Mouse (Mus musculus): ENCODE measurements around the gene Sv2a. TPM values are rescaled to one million over a fixed set of nuclear protein-coding genes. Genes with fewer than 3 reads are reported as not detected.
"Not testable (repeated sequence)": the region's sequence is repeated elsewhere in the genome, so short reads cannot be mapped to it uniquely, and the experiment has no call there.

The Sv2a gene
- polyA plus RNA-seq, 1 experiment from 2014 or later, result 12.0 TPM

DNA sequence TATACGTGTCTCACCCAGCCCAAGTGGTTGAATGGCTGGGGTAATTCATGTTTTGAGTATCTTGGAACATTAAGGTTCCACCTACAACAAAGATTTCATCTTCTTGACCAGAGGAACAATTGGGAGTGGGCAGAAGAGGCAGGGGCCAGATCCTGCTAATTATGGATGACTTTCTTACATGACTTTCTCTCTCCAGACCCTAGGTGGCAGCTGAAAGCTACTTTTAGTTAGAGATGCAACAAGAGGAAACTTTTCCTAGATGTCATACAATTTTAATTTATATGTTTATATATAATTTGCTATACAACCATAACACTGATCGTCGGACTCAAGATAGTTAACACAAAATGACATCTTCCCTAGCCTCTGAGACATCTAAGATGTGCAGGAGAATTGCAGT, 26.9 kb downstream of the Sv2a start:
- no peak overlapping the region for H3K9ac ChIP-seq (ENCODE audit: low read length)
- WGBS, result 81% methylated on average over 3 of the region's 3 CpGs
- H3K4me1 ChIP-seq (ENCODE audit: control insufficient read depth in 2 of 2, insufficient read depth in 2 of 2, low read length in 2 of 2), result peaks cover 0 to 3% of the 10 kb centered on the region in 2 experiments; a peak in 1 of 4 replicates
- no peaks in the 10 kb centered on the region for H3K9me3 ChIP-seq (ENCODE audit: control insufficient read depth, low read length)
- no peaks in the 10 kb centered on the region for H3K27me3 ChIP-seq (ENCODE audit: control insufficient read depth, insufficient read depth, low read length)
- no peak for ATAC-seq (ENCODE audit: insufficient number of reproducible peaks, insufficient read depth, low FRiP score, low read depth)
- H3K36me3 ChIP-seq (ENCODE audit: control insufficient read depth, insufficient read depth, low read length), result no peaks in the 10 kb centered on the region
- H3K27ac ChIP-seq (replicated peaks in 1 of 2; ENCODE audit: control insufficient read depth in 1 of 2, insufficient read depth in 1 of 2, low read depth in 2 of 2, low read length in 2 of 2), result no peak overlapping the region
- H3K4me3 ChIP-seq (ENCODE audit: control insufficient read depth in 1 of 2, insufficient read depth in 1 of 2, low read depth in 1 of 2, low read length in 2 of 2), result no peak overlapping the region
- no peak overlapping the region for H3K4me2 ChIP-seq (ENCODE audit: low read length)

DNA sequence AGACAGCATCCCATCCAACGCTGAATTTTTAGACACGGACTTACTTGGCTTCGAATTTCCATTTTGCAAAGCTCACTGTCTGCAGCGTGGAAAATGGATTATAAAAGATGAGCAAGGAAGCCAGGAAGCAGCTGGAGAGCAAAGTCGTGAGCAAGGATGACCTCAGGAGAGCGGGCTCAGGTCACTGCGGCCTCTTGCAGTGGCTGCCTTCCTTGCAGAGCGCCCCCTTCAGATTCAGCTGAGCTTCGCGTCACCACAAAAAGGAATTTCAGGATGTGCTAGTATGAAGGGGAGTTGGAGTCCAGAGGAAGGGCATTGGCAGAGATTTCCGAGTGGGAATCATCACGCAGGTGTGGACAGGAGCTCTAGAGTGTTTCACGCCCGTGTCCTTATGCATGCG, 28.3 kb downstream of the Sv2a start:
- Histone ChIP-seq H3K4me3 (ENCODE audit: control insufficient read depth in 1 of 2, insufficient read depth in 1 of 2, low read depth in 1 of 2, low read length in 2 of 2) (no peak overlapping the region), H3K27me3 (ENCODE audit: control insufficient read depth, insufficient read depth, low read length) (0 out of 2 replicates have a peak, but pooled peaks cover 4% of the 10 kb centered on the region), H3K4me1 (ENCODE audit: control insufficient read depth in 2 of 2, insufficient read depth in 2 of 2, low read length in 2 of 2) (peaks cover 0 to 3% of the 10 kb centered on the region in 2 experiments; a peak in 1 of 4 replicates), H3K36me3 (ENCODE audit: control insufficient read depth, insufficient read depth, low read length) (no peaks in the 10 kb centered on the region), H3K27ac (replicated peaks in 1 of 2; ENCODE audit: control insufficient read depth in 1 of 2, insufficient read depth in 1 of 2, low read depth in 2 of 2, low read length in 2 of 2) (no peak overlapping the region), H3K9ac (ENCODE audit: low read length) (peak overlapping the region; percentile 25; the same call in 1 of the 2 replicates), H3K4me2 (ENCODE audit: low read length) (no peak overlapping the region), H3K9me3 (ENCODE audit: control insufficient read depth, low read length) (no peaks in the 10 kb centered on the region)
- no peak for ATAC-seq (ENCODE audit: insufficient number of reproducible peaks, insufficient read depth, low FRiP score, low read depth)
- 23% methylated on average over 15 of the region's 15 CpGs for WGBS

- H3K36me3 ChIP-seq (ENCODE audit: control insufficient read depth, insufficient read depth, low read length), result no peaks in the 10 kb centered on the region
- WGBS, result 2% methylated on average over 12 of the region's 12 CpGs
- ATAC-seq (ENCODE audit: insufficient number of reproducible peaks, insufficient read depth, low FRiP score, low read depth), result no peak
These were observed 38.3 kb downstream of the Sv2a start for GRCm38 (mm10) chr3:96219191-96219641.

GRCm38 (mm10) chr3:96219661-96220130, 38.7 kb downstream of the Sv2a start, which contains the start of the genes Bola1 and Hist2h2ab:
Bola1 (minus strand) TSS chr3:96219709.
Hist2h2ab (plus strand) TSS chr3:96219865.
- Histone ChIP-seq H3K27ac (replicated peaks in 1 of 2; ENCODE audit: control insufficient read depth in 1 of 2, insufficient read depth in 1 of 2, low read depth in 2 of 2, low read length in 2 of 2) (peak within 1 kb of the TSS; percentile 95 to 100), H3K9ac (ENCODE audit: low read length) (peak within 1 kb of the TSS; percentile 93), H3K4me1 (ENCODE audit: control insufficient read depth in 2 of 2, insufficient read depth in 2 of 2, low read length in 2 of 2) (peaks cover 9 to 27% of the 10 kb centered on the region in 2 experiments), H3K4me3 (ENCODE audit: control insufficient read depth in 1 of 2, insufficient read depth in 1 of 2, low read depth in 1 of 2, low read length in 2 of 2) (peak within 1 kb of the TSS; percentile 60 to 72), H3K9me3 (ENCODE audit: control insufficient read depth, low read length) (no peaks in the 10 kb centered on the region), H3K27me3 (ENCODE audit: control insufficient read depth, insufficient read depth, low read length) (no peaks in the 10 kb centered on the region), H3K36me3 (ENCODE audit: control insufficient read depth, insufficient read depth, low read length) (no peaks in the 10 kb centered on the region), H3K4me2 (ENCODE audit: low read length) (peak within 1 kb of the TSS; percentile 76)
- WGBS, result under 1% methylated on average over 37 of the region's 37 CpGs
- peak; percentile 67 for ATAC-seq (ENCODE audit: insufficient number of reproducible peaks, insufficient read depth, low FRiP score, low read depth)

More at GRCm38 (mm10) chr3:96219191-96219641, 38.3 kb downstream of the Sv2a start:
- Histone ChIP-seq H3K9ac (ENCODE audit: low read length) (peak overlapping the region; percentile 93), H3K27ac (replicated peaks in 1 of 2; ENCODE audit: control insufficient read depth in 1 of 2, insufficient read depth in 1 of 2, low read depth in 2 of 2, low read length in 2 of 2) (peak overlapping the region; percentile 95 to 100), H3K4me2 (ENCODE audit: low read length) (peak overlapping the region; percentile 76), H3K4me1 (ENCODE audit: control insufficient read depth in 2 of 2, insufficient read depth in 2 of 2, low read length in 2 of 2) (peaks cover 9 to 27% of the 10 kb centered on the region in 2 experiments), H3K27me3 (ENCODE audit: control insufficient read depth, insufficient read depth, low read length) (no peaks in the 10 kb centered on the region), H3K9me3 (ENCODE audit: control insufficient read depth, low read length) (no peaks in the 10 kb centered on the region), H3K4me3 (ENCODE audit: control insufficient read depth in 1 of 2, insufficient read depth in 1 of 2, low read depth in 1 of 2, low read length in 2 of 2) (peak overlapping the region; percentile 60 to 72)

DNA sequence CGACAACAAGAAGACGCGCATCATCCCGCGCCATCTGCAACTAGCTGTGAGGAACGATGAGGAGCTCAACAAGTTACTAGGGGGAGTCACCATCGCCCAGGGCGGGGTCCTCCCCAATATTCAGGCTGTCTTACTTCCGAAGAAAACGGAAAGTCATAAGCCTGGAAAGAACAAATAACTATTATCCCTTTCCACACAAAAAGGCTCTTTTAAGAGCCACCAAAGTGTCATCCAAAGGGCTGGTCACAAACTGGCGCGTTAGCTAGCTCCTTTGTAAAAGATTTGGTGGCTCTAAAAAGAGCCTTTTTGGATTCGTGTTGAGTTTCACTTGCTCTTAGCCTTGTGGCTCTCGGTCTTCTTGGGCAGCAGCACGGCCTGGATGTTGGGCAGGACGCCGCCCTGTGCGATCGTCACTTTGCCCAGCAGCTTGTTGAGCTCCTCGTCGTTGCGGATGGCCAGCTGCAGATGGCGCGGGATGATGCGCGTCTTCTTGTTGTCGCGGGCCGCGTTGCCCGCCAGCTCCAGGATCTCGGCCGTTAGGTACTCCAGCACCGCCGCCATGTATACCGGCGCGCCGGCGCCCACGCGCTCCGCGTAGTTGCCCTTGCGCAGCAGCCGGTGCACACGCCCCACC, 39.3 kb downstream of the Sv2a start:
- peak overlapping the region; percentile 60 to 72 for H3K4me3 ChIP-seq (ENCODE audit: control insufficient read depth in 1 of 2, insufficient read depth in 1 of 2, low read depth in 1 of 2, low read length in 2 of 2)
- not testable (repeated sequence) for H3K27me3 ChIP-seq (ENCODE audit: control insufficient read depth, insufficient read depth, low read length); H3K9me3 ChIP-seq (ENCODE audit: control insufficient read depth, low read length); H3K36me3 ChIP-seq (ENCODE audit: control insufficient read depth, insufficient read depth, low read length); ATAC-seq (ENCODE audit: insufficient number of reproducible peaks, insufficient read depth, low FRiP score, low read depth)
- WGBS, result under 1% methylated on average over 33 of the region's 47 CpGs
- H3K4me1 ChIP-seq (ENCODE audit: control insufficient read depth in 2 of 2, insufficient read depth in 2 of 2, low read length in 2 of 2), result peaks cover 9 to 27% of the 10 kb centered on the region in 2 experiments
- H3K27ac ChIP-seq (replicated peaks in 1 of 2; ENCODE audit: control insufficient read depth in 1 of 2, insufficient read depth in 1 of 2, low read depth in 2 of 2, low read length in 2 of 2), result peak overlapping the region; percentile 95 to 100
- H3K4me2 ChIP-seq (ENCODE audit: low read length), result peak overlapping the region; percentile 76
- peak overlapping the region; percentile 93 for H3K9ac ChIP-seq (ENCODE audit: low read length)

DNA sequence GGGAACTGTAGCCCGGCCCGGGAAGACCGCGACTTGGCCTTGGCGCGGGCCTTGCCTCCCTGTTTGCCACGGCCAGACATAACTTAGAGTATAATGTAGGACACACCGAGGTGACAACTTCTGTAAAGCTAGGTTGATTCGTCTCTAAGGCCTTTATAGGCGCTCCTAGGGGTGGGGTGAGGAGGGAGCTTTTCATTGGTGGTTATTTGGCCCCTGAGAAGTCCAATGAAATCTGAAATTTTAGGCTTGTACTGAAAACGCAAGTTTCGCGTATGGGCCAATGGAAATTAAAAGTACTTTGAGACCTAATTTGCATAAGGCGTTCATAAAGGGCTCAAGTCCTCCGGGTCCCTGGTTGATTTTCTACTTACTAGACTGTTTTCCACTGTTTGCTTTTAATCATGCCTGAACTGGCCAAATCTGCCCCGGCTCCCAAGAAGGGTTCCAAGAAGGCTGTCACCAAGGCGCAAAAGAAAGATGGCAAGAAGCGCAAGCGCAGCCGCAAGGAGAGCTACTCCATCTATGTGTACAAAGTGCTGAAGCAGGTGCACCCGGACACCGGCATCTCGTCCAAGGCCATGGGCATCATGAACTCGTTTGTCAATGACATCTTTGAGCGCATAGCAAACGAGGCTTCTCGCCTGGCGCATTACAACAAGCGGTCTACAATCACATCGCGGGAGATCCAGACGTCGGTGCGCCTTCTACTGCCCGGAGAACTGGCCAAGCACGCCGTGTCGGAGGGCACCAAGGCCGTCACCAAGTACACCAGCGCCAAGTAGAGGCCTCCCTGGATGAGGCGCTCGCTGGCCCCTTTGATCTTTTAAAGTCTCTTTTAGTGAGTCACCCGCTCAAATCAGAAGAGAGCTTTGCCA, 40.1 kb downstream of the Sv2a start, which contains the start of the genes Hist2h2ac and Hist2h2be:
Gene Hist2h2ac, minus strand, starts transcription at position 116 of the 875 bp plus-strand sequence.
Gene Hist2h2be, plus strand, starts transcription at position 355 of the 875 bp plus-strand sequence.
- ATAC-seq (ENCODE audit: insufficient number of reproducible peaks, insufficient read depth, low FRiP score, low read depth), result peak; percentile 86
- Histone ChIP-seq H3K4me1 (ENCODE audit: control insufficient read depth in 2 of 2, insufficient read depth in 2 of 2, low read length in 2 of 2) (peaks cover 9 to 30% of the 10 kb centered on the region in 2 experiments), H3K9me3 (ENCODE audit: control insufficient read depth, low read length) (no peaks in the 10 kb centered on the region), H3K27me3 (ENCODE audit: control insufficient read depth, insufficient read depth, low read length) (no peaks in the 10 kb centered on the region), H3K9ac (ENCODE audit: low read length) (peak within 1 kb of the TSS; percentile 93), H3K27ac (replicated peaks in 1 of 2; ENCODE audit: control insufficient read depth in 1 of 2, insufficient read depth in 1 of 2, low read depth in 2 of 2, low read length in 2 of 2) (peak within 1 kb of the TSS; percentile 95 to 100), H3K36me3 (ENCODE audit: control insufficient read depth, insufficient read depth, low read length) (no peaks in the 10 kb centered on the region), H3K4me2 (ENCODE audit: low read length) (peak within 1 kb of the TSS; percentile 76), H3K4me3 (ENCODE audit: control insufficient read depth in 1 of 2, insufficient read depth in 1 of 2, low read depth in 1 of 2, low read length in 2 of 2) (peak within 1 kb of the TSS; percentile 60 to 72)
- 1% methylated on average over 43 of the region's 43 CpGs for WGBS

- H3K27me3 ChIP-seq (ENCODE audit: control insufficient read depth, insufficient read depth, low read length), result no peaks in the 10 kb centered on the region
- H3K36me3 ChIP-seq (ENCODE audit: control insufficient read depth, insufficient read depth, low read length), result no peaks in the 10 kb centered on the region
- H3K9me3 ChIP-seq (ENCODE audit: control insufficient read depth, low read length), result no peaks in the 10 kb centered on the region
- H3K4me3 ChIP-seq (ENCODE audit: control insufficient read depth in 1 of 2, insufficient read depth in 1 of 2, low read depth in 1 of 2, low read length in 2 of 2), result peak overlapping the region; percentile 60 to 72
- WGBS, result 33% methylated on average over 9 of the region's 9 CpGs
- peak overlapping the region; percentile 76 for H3K4me2 ChIP-seq (ENCODE audit: low read length)
- H3K9ac ChIP-seq (ENCODE audit: low read length), result peak overlapping the region; percentile 93
- H3K4me1 ChIP-seq (ENCODE audit: control insufficient read depth in 2 of 2, insufficient read depth in 2 of 2, low read length in 2 of 2), result peaks cover 9 to 30% of the 10 kb centered on the region in 2 experiments
- peak overlapping the region; percentile 95 to 100 for H3K27ac ChIP-seq (replicated peaks in 1 of 2; ENCODE audit: control insufficient read depth in 1 of 2, insufficient read depth in 1 of 2, low read depth in 2 of 2, low read length in 2 of 2)
- ATAC-seq (ENCODE audit: insufficient number of reproducible peaks, insufficient read depth, low FRiP score, low read depth), result no peak
These were observed 40.7 kb downstream of the Sv2a start for GRCm38 (mm10) chr3:96221640-96222038.

Data from heart, embryonic 14.5 days (tissue).